Mouse (Mus musculus): ENCODE data around the gene Trpc6. TPM values are rescaled to one million over a fixed set of nuclear protein-coding genes. Genes with fewer than 3 reads are reported as not detected.

Trpc6 gene
- polyA plus RNA-seq (2012; rRNA removed) = 0.33 and 0.40 TPM in 2 replicates

DNA sequence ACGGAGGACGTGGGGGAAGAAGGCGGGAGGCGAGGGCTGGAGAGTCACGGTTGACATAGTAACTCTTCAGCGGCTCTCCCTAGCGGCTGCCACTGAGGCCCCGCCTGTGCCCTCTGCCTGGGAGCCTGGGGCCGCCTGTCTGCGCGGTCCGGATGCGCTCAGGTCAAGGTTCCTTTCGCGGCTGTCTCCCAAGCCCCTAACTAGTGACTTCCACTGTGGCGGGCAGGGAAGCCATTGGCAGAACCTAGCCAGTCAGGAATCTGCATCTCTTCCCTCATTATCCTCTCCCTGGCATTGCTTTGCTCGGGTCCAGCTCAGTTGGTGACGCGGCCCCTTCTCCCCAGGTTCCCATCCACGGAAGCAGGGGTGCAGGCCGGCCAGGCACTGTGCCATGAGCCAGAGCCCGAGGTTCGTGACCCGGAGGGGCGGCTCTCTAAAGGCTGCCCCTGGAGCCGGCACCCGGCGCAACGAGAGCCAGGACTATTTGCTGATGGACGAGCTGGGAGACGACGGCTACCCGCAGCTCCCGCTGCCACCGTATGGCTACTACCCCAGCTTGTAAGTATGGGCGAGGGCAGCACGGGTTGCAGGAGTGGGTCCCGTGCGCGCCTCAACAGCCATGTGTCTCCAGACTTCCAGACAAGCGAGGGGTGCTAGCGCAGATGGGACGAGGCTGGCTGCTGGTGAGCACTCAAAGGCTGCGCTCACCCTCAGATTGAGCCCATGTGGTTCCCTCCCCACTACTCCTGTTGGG, at the start of gene Trpc6:
TSS of gene Trpc6 (plus strand) at position 102 of the 754 bp plus-strand sequence.

Measured in central nervous system, embryonic 14 days (tissue).